Comparison of ENCODE assay signal across 9 mouse cellular contexts in genomic region chr7:19170142-19170541, GRCm38 (mm10). TPM values are rescaled to one million over a fixed set of nuclear protein-coding genes. Genes with fewer than 3 reads are reported as not detected.
DNase-seq lines count a peak whose midpoint lies in the region; ATAC-seq and TF ChIP-seq lines count a peak whose summit lies in the region.
"Had no signal": no experiment of that assay in that cellular context is flagged by ENCODE, and none has a peak within 500 bp of the region (broad histone marks: within the 10 kb centered on the region; RNA-seq: fewer than 3 reads in every experiment).

No protein-coding gene starts in this region.

- intact Hi-C loops in left cerebral cortex, postnatal 14 days (cut with DNase I), result no loop called here
- intact Hi-C loops in heart, adult 2 months (cut with DNase I), result no loop called here

- no peaks in the 10 kb centered on the region for H3K36me3 ChIP-seq in heart, adult 2 months (ENCODE audit: control insufficient read depth, insufficient read depth, low read length)
- no peaks in the 10 kb centered on the region for H3K36me3 ChIP-seq in hindbrain, embryonic 14.5 days (replicated peaks; ENCODE audit: control insufficient read depth, insufficient read depth)

- 0 out of 2 replicates have a peak, but pooled peaks have one; percentile 7 for ATAC-seq in hindbrain, embryonic 14.5 days (ENCODE audit: low FRiP score)
- no peak for ATAC-seq in megakaryocyte progenitor cell, adult 5-6 weeks (replicated peaks; ENCODE audit: poor library complexity)

- TF ChIP-seq CTCF in heart, adult 2 months (IDR thresholded peaks at IDR 0.05), result no peak

- TF ChIP-seq EP300 in heart, adult 2 months (IDR thresholded peaks at IDR 0.05; ENCODE audit: insufficient read depth, low read depth, low read length), result no peak

- peaks cover 8% of the 10 kb centered on the region for H3K4me1 ChIP-seq in heart, adult 2 months (ENCODE audit: control insufficient read depth, insufficient read depth, low read length)
- peaks cover 22% of the 10 kb centered on the region for H3K4me1 ChIP-seq in hindbrain, embryonic 14.5 days (replicated peaks; ENCODE audit: control insufficient read depth, insufficient read depth, low read length)

- H3K9ac ChIP-seq in heart, adult 2 months (ENCODE audit: low read depth, low read length), result no peak overlapping the region
- H3K9ac ChIP-seq in hindbrain, embryonic 14.5 days, result no peak overlapping the region

- no peak overlapping the region for H3K4me3 ChIP-seq in heart, adult 2 months
- no peak overlapping the region for H3K4me3 ChIP-seq in hindbrain, embryonic 14.5 days (replicated peaks; ENCODE audit: low read length)
- H3K4me3 ChIP-seq: erythroblast, embryonic 14.5 days had no signal

- TF ChIP-seq POLR2A in heart, adult 2 months (IDR thresholded peaks at IDR 0.05; ENCODE audit: insufficient read depth, low read depth, low read length), result no peak

- H3K27ac ChIP-seq in heart, adult 2 months, result peak overlapping the region; percentile 27
- 0 out of 2 replicates have a peak overlapping the region, but pooled peaks have one; percentile 26 for H3K27ac ChIP-seq in hindbrain, embryonic 14.5 days
- H3K27ac ChIP-seq: macrophage had no signal

- no peaks in the 10 kb centered on the region for H3K79me2 ChIP-seq in heart, adult 2 months (replicated peaks; ENCODE audit: control insufficient read depth, insufficient read depth, low read length)

- H3K9me3 ChIP-seq in hindbrain, embryonic 14.5 days (ENCODE audit: control insufficient read depth, low read length), result no peaks in the 10 kb centered on the region

- DNase-seq in left cerebral cortex, postnatal 14 days (ENCODE audit: low spot score in 2 of 2), result peak; percentile 73 to 89
- no peak for DNase-seq in left cerebral cortex, adult 11 months (ENCODE audit: low spot score)
- peak; percentile 37 to 70 for DNase-seq in heart, adult 2 months
- DNase-seq in hindbrain, embryonic 14.5 days (ENCODE audit: low spot score), result no peak
- DNase-seq in right cerebral cortex, postnatal 14 days, result peak; percentile 66
- DNase-seq in cerebellum, adult 9-11 months, result no peak

- H3K27me3 ChIP-seq in heart, adult 2 months (ENCODE audit: control insufficient read depth, insufficient read depth, low read length), result no peaks in the 10 kb centered on the region; the same call in 1 of the 2 replicates
- peaks cover 7% of the 10 kb centered on the region; the same call in 1 of the 2 replicates for H3K27me3 ChIP-seq in hindbrain, embryonic 14.5 days (ENCODE audit: control insufficient read depth, insufficient read depth, low read length)

- no peak overlapping the region for H3K4me2 ChIP-seq in hindbrain, embryonic 14.5 days (replicated peaks)

- WGBS in heart, adult 2 months, result 13% methylated on average over 8 of the region's 8 CpGs
- WGBS in hindbrain, embryonic 14.5 days, result 57% methylated on average over 8 of the region's 8 CpGs

RNA-seq across cellular contexts. Expression of gene Gipr, which starts 4.2 kb away (rescaled TPM):
- total RNA-seq in left cerebral cortex, postnatal 14 days (2021), result 1 to 10 TPM; 1.6 to 2.8 TPM
- under 1 TPM in 1 of 2 experiments, not detected in 1; 0.16 TPM for total RNA-seq in heart, adult 2 months (2021)
- polyA plus RNA-seq in heart, adult 2 months (2012; rRNA removed), result 2.5 and 3.0 TPM in 2 replicates
- 0.62 and 1.1 TPM in 2 replicates for polyA plus RNA-seq in hindbrain, embryonic 14.5 days (2014; fragmentation: Nextera tagmentation; extraction: Ambion mirVana)
- total RNA-seq in megakaryocyte progenitor cell, adult 5-6 weeks (2015), result not detected in 2 replicates
- not detected in 2 replicates for total RNA-seq in megakaryocyte progenitor cell, adult 5-6 weeks (2017)
- polyA plus RNA-seq: erythroblast, embryonic 14.5 days; macrophage had no signal

RNA-seq across cellular contexts. Expression of gene Eml2, which starts 6.1 kb away (rescaled TPM):
- 100 to 1,000 TPM; 167 to 183 TPM for total RNA-seq in left cerebral cortex, postnatal 14 days (2021)
- 10 to 100 TPM; 35.6 to 38.7 TPM for total RNA-seq in heart, adult 2 months (2021)
- 37.3 and 38.8 TPM in 2 replicates for polyA plus RNA-seq in heart, adult 2 months (2012; rRNA removed)
- 3.4 and 3.6 TPM in 2 replicates for polyA plus RNA-seq in hindbrain, embryonic 14.5 days (2014; fragmentation: Nextera tagmentation; extraction: Ambion mirVana)
- total RNA-seq in megakaryocyte progenitor cell, adult 5-6 weeks (2015), result 4.3 and 5.5 TPM in 2 replicates
- total RNA-seq in megakaryocyte progenitor cell, adult 5-6 weeks (2017), result 8.0 and 15.1 TPM in 2 replicates

RNA-seq across cellular contexts. Expression of gene Snrpd2, which starts 20.6 kb away (rescaled TPM):
- total RNA-seq in left cerebral cortex, postnatal 14 days (2021), result 10 to 100 TPM; 84.3 to 88.7 TPM
- total RNA-seq in heart, adult 2 months (2021), result 10 to 100 TPM; 58.7 to 68.7 TPM
- polyA plus RNA-seq in heart, adult 2 months (2012; rRNA removed), result 28.6 and 34.7 TPM in 2 replicates
- 104 and 110 TPM in 2 replicates for polyA plus RNA-seq in hindbrain, embryonic 14.5 days (2014; fragmentation: Nextera tagmentation; extraction: Ambion mirVana)
- 106 and 117 TPM in 2 replicates for total RNA-seq in megakaryocyte progenitor cell, adult 5-6 weeks (2015)
- 78.6 and 83.9 TPM in 2 replicates for total RNA-seq in megakaryocyte progenitor cell, adult 5-6 weeks (2017)

RNA-seq across cellular contexts. Expression of gene Qpctl, which starts 21.1 kb away (rescaled TPM):
- 10 to 100 TPM; 19.6 to 21.9 TPM for total RNA-seq in left cerebral cortex, postnatal 14 days (2021)
- 1 to 10 TPM; 3.8 to 4.6 TPM for total RNA-seq in heart, adult 2 months (2021)
- 5.3 and 6.3 TPM in 2 replicates for polyA plus RNA-seq in heart, adult 2 months (2012; rRNA removed)
- 19.1 and 20.3 TPM in 2 replicates for polyA plus RNA-seq in hindbrain, embryonic 14.5 days (2014; fragmentation: Nextera tagmentation; extraction: Ambion mirVana)
- 6.5 and 6.9 TPM in 2 replicates for total RNA-seq in megakaryocyte progenitor cell, adult 5-6 weeks (2015)
- 3.4 and 5.6 TPM in 2 replicates for total RNA-seq in megakaryocyte progenitor cell, adult 5-6 weeks (2017)

RNA-seq across cellular contexts. Expression of gene Gpr4, which starts 42.2 kb away (rescaled TPM):
- 1 to 10 TPM; 5.2 to 5.5 TPM for total RNA-seq in left cerebral cortex, postnatal 14 days (2021)
- 1 to 10 TPM; 6.8 to 7.2 TPM for total RNA-seq in heart, adult 2 months (2021)
- 17.1 and 22.0 TPM in 2 replicates for polyA plus RNA-seq in heart, adult 2 months (2012; rRNA removed)
- 3.1 and 3.2 TPM in 2 replicates for polyA plus RNA-seq in hindbrain, embryonic 14.5 days (2014; fragmentation: Nextera tagmentation; extraction: Ambion mirVana)
- total RNA-seq in megakaryocyte progenitor cell, adult 5-6 weeks (2015), result 0.12 TPM in 1 of 2 replicates, not detected in the other
- not detected in 2 replicates for total RNA-seq in megakaryocyte progenitor cell, adult 5-6 weeks (2017)
- polyA plus RNA-seq: erythroblast, embryonic 14.5 days had no signal

Comparison
In these comparisons a context has a peak if more than half of its experiments do, and no peak if none do; other contexts are left out.
1. DNase-seq: peak in left cerebral cortex, postnatal 14 days (2 of 2), heart, adult 2 months (2 of 2) and right cerebral cortex, postnatal 14 days (single experiment); none in left cerebral cortex, adult 11 months (single experiment), hindbrain, embryonic 14.5 days (single experiment) and cerebellum, adult 9-11 months (single experiment).
2. RNA of gene Eml2, which starts 6.1 kb away (total RNA-seq): 167 to 183 TPM in left cerebral cortex, postnatal 14 days; 35.6 to 38.7 TPM in heart, adult 2 months and 4.3 to 15.1 TPM in megakaryocyte progenitor cell, adult 5-6 weeks; every median in the first group is over 4 times any median in the second.